Mouse (Mus musculus) ES-E14 (cell line): Measurements from ENCODE around the gene Npas3.

Source experiments
- CHD2 ChIP-seq: IDR thresholded peaks from 2 replicates; pipeline ENCODE4 v1.6.1; 2014; ENCODE audit warnings: mild to moderate bottlenecking, low read depth, low read length, inconsistent platforms
- HCFC1 ChIP-seq: IDR thresholded peaks from 2 replicates; pipeline ENCODE4 v1.6.1; 2012; ENCODE audit warnings: low read length, inconsistent platforms, borderline replicate concordance; ENCODE audit not compliant: insufficient read depth
- MAFK ChIP-seq: IDR thresholded peaks from 2 replicates; pipeline ENCODE4 v1.6.1; 2014; ENCODE audit warnings: mild to moderate bottlenecking, low read depth, low read length, inconsistent platforms; ENCODE audit not compliant: insufficient read depth
- ZC3H11A ChIP-seq: IDR thresholded peaks from 2 replicates; pipeline ENCODE4 v1.6.1; 2012; ENCODE audit warnings: low read depth, mild to moderate bottlenecking, inconsistent platforms, low read length, borderline replicate concordance

- no peak for TF ChIP-seq CHD2
- TF ChIP-seq HCFC1: no peak
- no peak for TF ChIP-seq ZC3H11A
- TF ChIP-seq MAFK: no peak
These were observed 634.4 kb downstream of the Npas3 start for GRCm38 (mm10) chr12:53882863-53883262.
